Mouse (Mus musculus): Measurements from ENCODE around the gene Olfr819.
"Not testable (repeated sequence)": the region's sequence is repeated elsewhere in the genome, so short reads cannot be mapped to it uniquely, and the experiment has no call there.

The Olfr819 gene

GRCm38 (mm10) chr10:129967166-129967565 is at the start of gene Olfr819:
TSS of gene Olfr819 (minus strand) at chr10:129967266.
- not testable (repeated sequence) for TF ChIP-seq GATA4 (IDR thresholded peaks at IDR 0.05; ENCODE audit: insufficient replicate concordance, low read length)

GRCm38 (mm10) chr10:130012321-130012720 is 45.3 kb upstream of the Olfr819 start, which contains the start of gene Olfr820:
TSS of gene Olfr820 (plus strand) at chr10:130012621.
- TF ChIP-seq GATA4 (IDR thresholded peaks at IDR 0.05; ENCODE audit: insufficient replicate concordance, low read length) = no peak

- TF ChIP-seq GATA4 (IDR thresholded peaks at IDR 0.05; ENCODE audit: insufficient replicate concordance, low read length) = not testable (repeated sequence)
Measured at GRCm38 (mm10) chr10:129984962-129985361, 17.9 kb upstream of the Olfr819 start, which contains the start of gene Gm10310. TSS of gene Gm10310 (minus strand) at chr10:129985062.

GRCm38 (mm10) chr10:129976040-129976439 is 9.0 kb upstream of the Olfr819 start, which contains the start of gene Olfr247:
TSS of gene Olfr247 (minus strand) at chr10:129976140.
- not testable (repeated sequence) for TF ChIP-seq GATA4 (IDR thresholded peaks at IDR 0.05; ENCODE audit: insufficient replicate concordance, low read length)

- TF ChIP-seq GATA4 (IDR thresholded peaks at IDR 0.05; ENCODE audit: insufficient replicate concordance, low read length) = no peak
Measured at GRCm38 (mm10) chr10:129949000-129949399, 18.1 kb downstream of the Olfr819 start, which contains the start of gene Olfr818. TSS of gene Olfr818 (minus strand) at chr10:129949100.

- no peak for TF ChIP-seq GATA4 (IDR thresholded peaks at IDR 0.05; ENCODE audit: insufficient replicate concordance, low read length)
Measured at GRCm38 (mm10) chr10:129915497-129915896, 51.6 kb downstream of the Olfr819 start, which contains the start of gene Olfr816. TSS of gene Olfr816 (minus strand) at chr10:129915597.

Data from liver, adult (tissue).